ENCODE assay signal across 9 mouse cellular contexts in genomic region chr13:34046421-34047012, GRCm38 (mm10). TPM values are rescaled to one million over a fixed set of nuclear protein-coding genes. Genes with fewer than 3 reads are reported as not detected.
DNase-seq lines count a peak whose midpoint lies in the region; ATAC-seq and TF ChIP-seq lines count a peak whose summit lies in the region.
"Had no signal": no experiment of that assay in that cellular context is flagged by ENCODE, and none has a peak within 500 bp of the region (broad histone marks: within the 10 kb centered on the region; RNA-seq: fewer than 3 reads in every experiment).

No protein-coding gene starts in this region.

- TF ChIP-seq EP300 in ES-Bruce4 (IDR thresholded peaks at IDR 0.05; ENCODE audit: insufficient read depth, low read depth, low read length) = no peak

- no peaks in the 10 kb centered on the region for H3K36me3 ChIP-seq in ES-Bruce4 (ENCODE audit: control insufficient read depth, insufficient read depth, low read length, poor library complexity, severe bottlenecking)
- peaks cover 12% of the 10 kb centered on the region; the same call in 1 of the 2 replicates for H3K36me3 ChIP-seq in forebrain, embryonic 14.5 days (ENCODE audit: control insufficient read depth, insufficient read depth, low read length)

- no peak for TF ChIP-seq POLR2A in ES-Bruce4 (IDR thresholded peaks at IDR 0.05; ENCODE audit: insufficient read depth, low read length)

- peak; percentile 67 for DNase-seq in c-Kit-positive CD71-positive TER-119-positive erythroid progenitor cells, embryonic 14.5 days (ENCODE audit: low spot score)
- DNase-seq in forebrain, embryonic 14.5 days (ENCODE audit: low spot score) = peak; percentile 96
- DNase-seq in heart, postnatal 25 days (ENCODE audit: low spot score) = peak; percentile 58
- DNase-seq in layer of hippocampus, adult 18-20 months (ENCODE audit: low spot score in 2 of 2) = peak; percentile 72 to 95
- peak; percentile 76 to 83 for DNase-seq in lung, adult 18-20 months
- peak; percentile 56 for DNase-seq in testis, postnatal 14 days (ENCODE audit: low spot score)

- H3K9me3 ChIP-seq in ES-Bruce4 (replicated peaks; ENCODE audit: control insufficient read depth, insufficient read depth, low read length, poor library complexity, severe bottlenecking) = no peaks in the 10 kb centered on the region
- H3K9me3 ChIP-seq in forebrain, embryonic 14.5 days (replicated peaks; ENCODE audit: control insufficient read depth, low read length) = no peaks in the 10 kb centered on the region

- peak; percentile 91 for TF ChIP-seq CTCF in ES-Bruce4 (IDR thresholded peaks at IDR 0.05; ENCODE audit: low read depth, low read length)

- H3K27ac ChIP-seq in ES-Bruce4 (ENCODE audit: insufficient read depth, low read length) = no peak overlapping the region
- H3K27ac ChIP-seq in forebrain, embryonic 14.5 days (ENCODE audit: low read depth, low read length) = no peak overlapping the region
- H3K27ac ChIP-seq: macrophage had no signal

- ATAC-seq in forebrain, embryonic 14.5 days = peak; percentile 96
- ATAC-seq in neutrophil, adult 5-6 weeks (ENCODE audit: extremely low read depth, insufficient number of reproducible peaks, low FRiP score, poor library complexity, severe bottlenecking) = peak; percentile 92

- 40% methylated on average over 11 of the region's 11 CpGs for WGBS in forebrain, embryonic 14.5 days

- H3K4me3 ChIP-seq in ES-Bruce4 (ENCODE audit: low read depth, low read length) = no peak overlapping the region
- no peak overlapping the region for H3K4me3 ChIP-seq in forebrain, embryonic 14.5 days (ENCODE audit: low read depth, low read length)

- intact Hi-C loops in heart, postnatal 25 days (cut with DNase I) = loop anchor here (1.0 to 10.0 kb wide), 4 partner anchors 30 to 596 kb away; partner anchors contain the start of gene Slc22a23

- H3K9ac ChIP-seq in ES-Bruce4 (ENCODE audit: low read depth, poor library complexity, severe bottlenecking) = no peak overlapping the region
- no peak overlapping the region for H3K9ac ChIP-seq in forebrain, embryonic 14.5 days (ENCODE audit: low read length)

- peaks cover 2% of the 10 kb centered on the region for H3K4me1 ChIP-seq in ES-Bruce4 (ENCODE audit: control insufficient read depth, insufficient read depth, low read length)
- H3K4me1 ChIP-seq in forebrain, embryonic 14.5 days (ENCODE audit: control insufficient read depth, insufficient read depth, low read length) = no peaks in the 10 kb centered on the region

- no peak overlapping the region for H3K4me2 ChIP-seq in forebrain, embryonic 14.5 days (ENCODE audit: low read length)

- H3K27me3 ChIP-seq in ES-Bruce4 (ENCODE audit: control insufficient read depth, insufficient read depth, low read length, poor library complexity, severe bottlenecking) = no peaks in the 10 kb centered on the region
- no peaks in the 10 kb centered on the region for H3K27me3 ChIP-seq in forebrain, embryonic 14.5 days (replicated peaks; ENCODE audit: control insufficient read depth, insufficient read depth, low read length)

RNA-seq across cellular contexts. Expression of gene Bphl, which starts 9.1 kb away (rescaled TPM):
- polyA plus RNA-seq in ES-Bruce4 (2011; ENCODE audit: insufficient read depth, insufficient read length, low read depth, missing spikeins) = 15.7 and 25.9 TPM in 2 replicates
- 35.1 and 36.2 TPM in 2 replicates for polyA plus RNA-seq in forebrain, embryonic 14.5 days (2014; fragmentation: Nextera tagmentation; extraction: Ambion mirVana)
- total RNA-seq in heart, postnatal 25 days (2021) = 10 to 100 TPM; 34.8 to 39.7 TPM
- total RNA-seq in layer of hippocampus, adult 18-20 months (2021) = 10 to 100 TPM; 52.0 to 56.0 TPM
- 7.1 and 14.1 TPM in 2 replicates for total RNA-seq in neutrophil, adult 5-6 weeks (2017)

RNA-seq across cellular contexts. Expression of gene Tubb2a, which starts 31.3 kb away (rescaled TPM):
- polyA plus RNA-seq in ES-Bruce4 (2011; ENCODE audit: insufficient read depth, insufficient read length, low read depth, missing spikeins) = 28.7 and 29.0 TPM in 2 replicates
- 1,376 and 1,776 TPM in 2 replicates for polyA plus RNA-seq in forebrain, embryonic 14.5 days (2014; fragmentation: Nextera tagmentation; extraction: Ambion mirVana)
- 10 to 100 TPM; 55.0 to 57.4 TPM for total RNA-seq in heart, postnatal 25 days (2021)
- total RNA-seq in layer of hippocampus, adult 18-20 months (2021) = 100 to 1,000 TPM; 919 to 955 TPM
- 16.5 and 17.7 TPM in 2 replicates for total RNA-seq in neutrophil, adult 5-6 weeks (2017)

RNA-seq across cellular contexts. Expression of gene Serpinb6a, which starts 43.9 kb away (rescaled TPM):
- polyA plus RNA-seq in ES-Bruce4 (2011; ENCODE audit: insufficient read depth, insufficient read length, low read depth, missing spikeins) = 123 and 128 TPM in 2 replicates
- 42.2 and 43.1 TPM in 2 replicates for polyA plus RNA-seq in forebrain, embryonic 14.5 days (2014; fragmentation: Nextera tagmentation; extraction: Ambion mirVana)
- 100 to 1,000 TPM in 1 of 2 experiments, 10 to 100 TPM in 1; 88.4 to 110 TPM for total RNA-seq in heart, postnatal 25 days (2021)
- total RNA-seq in layer of hippocampus, adult 18-20 months (2021) = 10 to 100 TPM; 40.4 to 51.1 TPM
- total RNA-seq in neutrophil, adult 5-6 weeks (2017) = 21.1 and 24.8 TPM in 2 replicates

RNA-seq across cellular contexts. Expression of gene Ripk1, which starts 44.4 kb away (rescaled TPM):
- 6.9 and 8.0 TPM in 2 replicates for polyA plus RNA-seq in ES-Bruce4 (2011; ENCODE audit: insufficient read depth, insufficient read length, low read depth, missing spikeins)
- polyA plus RNA-seq in forebrain, embryonic 14.5 days (2014; fragmentation: Nextera tagmentation; extraction: Ambion mirVana) = 5.7 and 5.8 TPM in 2 replicates
- total RNA-seq in heart, postnatal 25 days (2021) = 1 to 10 TPM; 7.9 to 8.2 TPM
- total RNA-seq in layer of hippocampus, adult 18-20 months (2021) = 1 to 10 TPM; 6.2 to 6.6 TPM
- 60.7 and 65.5 TPM in 2 replicates for total RNA-seq in neutrophil, adult 5-6 weeks (2017)

Comparison
In these comparisons a context has a peak if more than half of its experiments do, and no peak if none do; other contexts are left out.
1. RNA of gene Tubb2a, which starts 31.3 kb away (total RNA-seq): 919 to 955 TPM in layer of hippocampus, adult 18-20 months; 55.0 to 57.4 TPM in heart, postnatal 25 days and 16.5 to 17.7 TPM in neutrophil, adult 5-6 weeks; every median in the first group is over 10 times any median in the second.
2. Peak in every context shown above with its lines, with median percentiles within 50 percentile points of each other: DNase-seq.